Mouse (Mus musculus) C2C12 (cell line): ENCODE measurements at regions not wholly inside any gene's neighbourhood (a gene's known extent, or its start where the extent isn't known, plus 50 kb on each side); places are given as distances from the start of the nearest gene placed in this dataset.

Source experiments
- CEBPB ChIP-seq: IDR thresholded peaks from one replicate; pipeline ENCODE4 v1.6.1; 2011; ENCODE audit warnings: low read depth, mild to moderate bottlenecking, control low read depth, moderate library complexity
- CTCF ChIP-seq: IDR thresholded peaks from one replicate; pipeline ENCODE4 v1.5.1; 2011; ENCODE audit not compliant: control insufficient read depth, insufficient read depth, insufficient read length
- MAX ChIP-seq: IDR thresholded peaks from one replicate; pipeline ENCODE4 v1.6.1; 2011; ENCODE audit warnings: mild to moderate bottlenecking, control low read depth
- MYOD1 ChIP-seq: IDR thresholded peaks from one replicate; pipeline ENCODE4 v1.6.1; 2011; ENCODE audit warnings: low read depth; ENCODE audit not compliant: control insufficient read depth, insufficient read length
- MYOG ChIP-seq: IDR thresholded peaks from one replicate; pipeline ENCODE4 v1.6.1; 2011; ENCODE audit not compliant: control insufficient read depth, insufficient read length; ENCODE audit errors: extremely low read depth
- USF1 ChIP-seq: IDR thresholded peaks from one replicate; pipeline ENCODE4 v1.6.1; 2011; ENCODE audit warnings: low read depth, mild to moderate bottlenecking, control low read depth, moderate library complexity

DNA sequence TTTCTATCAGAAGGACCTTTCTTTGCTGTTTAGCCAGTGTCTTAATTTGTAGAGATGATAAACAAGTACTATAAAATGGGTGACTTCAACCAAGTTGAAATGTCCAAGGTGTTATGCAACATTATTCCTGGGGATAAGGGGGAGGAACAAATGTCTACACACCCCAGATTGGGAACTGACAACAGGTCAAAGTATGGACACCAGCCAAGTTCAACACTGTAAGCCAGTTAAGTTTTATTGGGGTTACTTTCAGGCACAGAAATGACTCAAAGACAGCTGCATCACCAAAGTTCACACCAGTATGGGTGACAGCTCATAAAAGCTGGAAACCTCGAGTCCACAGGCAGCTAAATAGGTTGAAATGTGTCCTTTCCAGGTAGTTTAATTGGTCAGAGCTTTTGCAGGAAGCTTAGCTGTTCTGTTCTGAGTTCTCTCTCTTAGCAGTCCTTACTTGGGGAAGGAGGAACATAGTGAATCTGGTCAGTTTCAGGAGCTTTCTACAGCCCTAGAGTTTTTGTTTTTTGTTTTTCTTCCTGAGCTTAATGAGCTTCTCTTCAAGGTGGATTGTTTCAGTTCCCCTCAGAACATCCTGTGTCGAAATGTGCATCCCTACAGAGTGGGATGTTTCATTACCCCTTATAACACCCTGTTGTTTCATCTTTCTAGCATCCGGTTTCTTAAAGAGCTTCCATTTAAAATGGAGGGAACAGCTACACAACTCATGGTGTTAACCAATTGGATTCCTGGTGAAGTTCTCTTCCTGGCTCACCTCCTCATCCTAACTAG, 279.2 kb upstream of the Cdyl start:
- TF ChIP-seq CTCF: no peak
- TF ChIP-seq MYOG: no peak
- peak; percentile 15 for TF ChIP-seq MYOD1
- no peak for TF ChIP-seq CEBPB
- TF ChIP-seq MAX: no peak
- no peak for TF ChIP-seq USF1
